Mouse (Mus musculus) heart, postnatal 0 days (tissue): ENCODE results near the gene Tigar. TPM values are rescaled to one million over a fixed set of nuclear protein-coding genes. Genes with fewer than 3 reads are reported as not detected.
A peak's percentile ranks its signal among the peaks of the same experiment; 100 is the strongest.

Experiments used
- ATAC-seq: fragments of 200-750 bp; cut with Nextera tagmentation; 2 replicates; pipeline ENCODE4 v1.8.0; 2017; ENCODE audit warnings: low read depth, moderate number of reproducible peaks, moderate library complexity; ENCODE audit not compliant: insufficient read depth
- DNase-seq: peaks from one replicate; pipeline ENCODE4 v3.0.0-alpha.2; 2016; ENCODE audit warnings: low spot score
- H3K27ac ChIP-seq: fragments of 300-500 bp; sonication (generic); 2 replicates; pipeline ENCODE4 v1.5.1; 2014; ENCODE audit warnings: low read depth, mild to moderate bottlenecking
- H3K27me3 ChIP-seq: fragments of 300-500 bp; sonication (generic); 2 replicates; pipeline ENCODE4 v1.6.1; 2014; ENCODE audit warnings: low read length, mixed read lengths; ENCODE audit not compliant: control insufficient read depth, insufficient read depth
- H3K36me3 ChIP-seq: fragments of 300-500 bp; sonication (generic); replicated peaks from 2 replicates; pipeline ENCODE4 v1.6.1; 2014; ENCODE audit warnings: low read length, mixed read lengths; ENCODE audit not compliant: control insufficient read depth, insufficient read depth
- H3K4me1 ChIP-seq: fragments of 300-500 bp; sonication (generic); 2 replicates; pipeline ENCODE4 v1.6.1; 2014; ENCODE audit warnings: antibody characterized with exemption; ENCODE audit not compliant: control insufficient read depth, insufficient read depth
- H3K4me2 ChIP-seq: fragments of 300-500 bp; sonication (generic); 2 replicates; pipeline ENCODE4 v1.6.1; 2014; ENCODE audit warnings: low read depth, mild to moderate bottlenecking, low read length, moderate library complexity
- H3K4me3 ChIP-seq: fragments of 300-500 bp; sonication (generic); 2 replicates; pipeline ENCODE4 v1.5.1; 2014; ENCODE audit warnings: low read depth, low read length
- H3K9ac ChIP-seq: fragments of 300-500 bp; sonication (generic); replicated peaks from 2 replicates; pipeline ENCODE4 v1.6.1; 2014; ENCODE audit warnings: low read depth, low read length, mixed read lengths
- H3K9me3 ChIP-seq: fragments of 300-500 bp; sonication (generic); replicated peaks from 2 replicates; pipeline ENCODE4 v1.6.1; 2016; ENCODE audit warnings: low read length; ENCODE audit not compliant: control insufficient read depth
- CTCF ChIP-seq: IDR thresholded peaks from 2 replicates; pipeline ENCODE4 v1.5.1; 2016; ENCODE audit warnings: antibody characterized with exemption, control low read depth, low read depth
- EP300 ChIP-seq: IDR thresholded peaks from 2 replicates; pipeline ENCODE4 v1.6.1; 2016; ENCODE audit warnings: antibody characterized with exemption, low read depth
- WGBS: fragments of 180-500 bp; shearing (Covaris S2); extraction: QIAGEN DNeasy Blood & Tissue Kit; methylation state at CpG from one replicate; pipeline ENCODE4 v1.1.7; 2014; 5-methylcytosine and 5-hydroxymethylcytosine counted together
- polyA plus RNA-seq: library from polyadenylated mRNA; unstranded; fragments of >200 nt; fragmentation: Nextera tagmentation; extraction: Ambion mirVana; gene quantifications from 2 replicates; pipeline ENCODE4 v1.2.1, GENCODE M21; 2015
- total RNA-seq: library from RNA; depleted of rRNA; stranded (reverse); fragments of >200 nt; gene quantifications from 2 replicates; pipeline ENCODE4 v1.2.3, GENCODE M21; 2014; ENCODE audit warnings: low replicate concordance

Tigar gene
- total and polyA plus RNA-seq, 2 experiments from 2014 or later: 15.6 to 21.1 TPM

GRCm38 (mm10) chr6:127103506-127104275, 5.7 kb downstream of the Tigar start:
- no peaks in the 10 kb centered on the region for H3K27me3 ChIP-seq
- TF ChIP-seq EP300 (no peak), CTCF (no peak)
- H3K4me3 ChIP-seq: no peak overlapping the region
- H3K9me3 ChIP-seq: no peaks in the 10 kb centered on the region
- H3K9ac ChIP-seq: no peak overlapping the region
- DNase-seq: no peak
- H3K4me2 ChIP-seq: no peak overlapping the region
- peaks cover 14% of the 10 kb centered on the region; the same call in 1 of the 2 replicates for H3K36me3 ChIP-seq
- H3K4me1 ChIP-seq: peaks cover 11% of the 10 kb centered on the region
- no peak for ATAC-seq
- 85% methylated on average over 6 of the region's 6 CpGs for WGBS
- no peak overlapping the region for H3K27ac ChIP-seq

- H3K4me1 ChIP-seq: no peaks in the 10 kb centered on the region
- no peak overlapping the region for H3K9ac ChIP-seq
- TF ChIP-seq EP300 (no peak), CTCF (peak; percentile 57)
- no peak for DNase-seq
- 65% methylated on average over 7 of the region's 7 CpGs for WGBS
- H3K4me3 ChIP-seq: no peak overlapping the region
- no peak overlapping the region for H3K27ac ChIP-seq
- ATAC-seq: no peak
- no peaks in the 10 kb centered on the region for H3K9me3 ChIP-seq
- H3K27me3 ChIP-seq: no peaks in the 10 kb centered on the region
- H3K36me3 ChIP-seq: peaks cover 24% of the 10 kb centered on the region
- H3K4me2 ChIP-seq: no peak overlapping the region
These were observed 14.8 kb downstream of the Tigar start for GRCm38 (mm10) chr6:127094565-127094964.

- H3K4me3 ChIP-seq: no peak overlapping the region
- H3K36me3 ChIP-seq: peaks cover 40% of the 10 kb centered on the region
- ATAC-seq (peak; percentile 39), DNase-seq (peak; percentile 63)
- no peaks in the 10 kb centered on the region for H3K4me1 ChIP-seq
- TF ChIP-seq EP300: no peak
- TF ChIP-seq CTCF: peak; percentile 58
- no peak overlapping the region for H3K9ac ChIP-seq
- H3K27ac ChIP-seq: no peak overlapping the region
- no peak overlapping the region for H3K4me2 ChIP-seq
- WGBS: 15% methylated on average over 4 of the region's 4 CpGs
- H3K9me3 ChIP-seq: no peaks in the 10 kb centered on the region
- H3K27me3 ChIP-seq: no peaks in the 10 kb centered on the region
These were observed 22.6 kb downstream of the Tigar start for GRCm38 (mm10) chr6:127086739-127087138.

- WGBS: 77% methylated on average over 6 of the region's 6 CpGs
- ATAC-seq: no peak
- TF ChIP-seq EP300 (no peak), CTCF (no peak)
- no peaks in the 10 kb centered on the region for H3K9me3 ChIP-seq
- no peak overlapping the region for H3K4me3 ChIP-seq
- peaks cover 4% of the 10 kb centered on the region; the same call in 1 of the 2 replicates for H3K4me1 ChIP-seq
- H3K27me3 ChIP-seq: peaks cover 19% of the 10 kb centered on the region
- H3K27ac ChIP-seq: no peak overlapping the region
- H3K9ac ChIP-seq: no peak overlapping the region
- no peak overlapping the region for H3K4me2 ChIP-seq
- H3K36me3 ChIP-seq: no peaks in the 10 kb centered on the region
- DNase-seq: no peak
These were observed 27.5 kb downstream of the Tigar start for GRCm38 (mm10) chr6:127081820-127082219.

DNA sequence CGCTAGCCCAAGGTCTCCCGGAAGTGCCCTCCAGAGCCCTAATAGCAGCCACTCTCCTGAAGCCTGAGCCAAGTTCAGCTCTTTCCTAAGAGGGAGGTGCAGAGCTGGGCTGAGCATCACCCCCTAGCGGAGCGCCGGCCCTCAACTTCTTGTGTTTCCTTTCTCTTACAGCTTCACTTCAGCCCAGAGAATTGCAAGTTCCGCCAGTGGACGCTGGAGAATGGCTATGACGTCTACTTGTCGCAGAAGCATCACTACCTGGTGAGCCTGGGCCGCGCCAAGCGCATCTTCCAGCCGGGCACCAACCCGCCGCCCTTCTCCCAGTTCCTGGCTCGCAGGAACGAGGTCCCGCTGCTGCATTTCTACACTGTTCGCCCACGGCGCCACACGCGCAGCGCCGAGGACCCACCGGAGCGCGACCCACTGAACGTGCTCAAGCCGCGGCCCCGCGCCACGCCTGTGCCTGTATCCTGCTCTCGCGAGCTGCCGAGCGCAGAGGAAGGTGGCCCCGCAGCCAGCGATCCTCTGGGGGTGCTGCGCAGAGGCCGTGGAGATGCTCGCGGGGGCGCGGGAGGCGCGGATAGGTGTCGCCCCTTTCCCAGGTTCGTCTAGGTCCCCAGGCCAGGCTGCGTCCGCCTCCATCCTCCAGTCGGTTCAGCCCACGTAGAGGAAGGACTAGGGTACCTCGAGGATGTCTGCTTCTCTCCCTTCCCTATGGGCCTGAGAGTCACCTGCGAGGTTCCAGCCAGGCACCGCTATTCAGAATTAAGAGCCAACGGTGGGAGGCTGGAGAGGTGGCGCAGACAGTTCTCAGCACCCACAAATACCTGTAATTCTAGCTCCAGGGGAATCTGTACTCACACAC, 29.3 kb downstream of the Tigar start:
- TF ChIP-seq CTCF: peak; percentile 46
- TF ChIP-seq EP300: no peak
- Histone ChIP-seq H3K27me3 (peaks cover 19% of the 10 kb centered on the region), H3K4me2 (peak overlapping the region; percentile 96), H3K4me1 (peaks cover 4% of the 10 kb centered on the region; the same call in 1 of the 2 replicates), H3K4me3 (peak overlapping the region; percentile 55), H3K36me3 (no peaks in the 10 kb centered on the region), H3K27ac (no peak overlapping the region), H3K9me3 (no peaks in the 10 kb centered on the region), H3K9ac (peak overlapping the region; percentile 50)
- WGBS: 5% methylated on average over 56 of the region's 59 CpGs
- DNase-seq: peak; percentile 70
- peak; percentile 77 for ATAC-seq
